Mouse (Mus musculus): ENCODE data around the gene Timm22.

DNA sequence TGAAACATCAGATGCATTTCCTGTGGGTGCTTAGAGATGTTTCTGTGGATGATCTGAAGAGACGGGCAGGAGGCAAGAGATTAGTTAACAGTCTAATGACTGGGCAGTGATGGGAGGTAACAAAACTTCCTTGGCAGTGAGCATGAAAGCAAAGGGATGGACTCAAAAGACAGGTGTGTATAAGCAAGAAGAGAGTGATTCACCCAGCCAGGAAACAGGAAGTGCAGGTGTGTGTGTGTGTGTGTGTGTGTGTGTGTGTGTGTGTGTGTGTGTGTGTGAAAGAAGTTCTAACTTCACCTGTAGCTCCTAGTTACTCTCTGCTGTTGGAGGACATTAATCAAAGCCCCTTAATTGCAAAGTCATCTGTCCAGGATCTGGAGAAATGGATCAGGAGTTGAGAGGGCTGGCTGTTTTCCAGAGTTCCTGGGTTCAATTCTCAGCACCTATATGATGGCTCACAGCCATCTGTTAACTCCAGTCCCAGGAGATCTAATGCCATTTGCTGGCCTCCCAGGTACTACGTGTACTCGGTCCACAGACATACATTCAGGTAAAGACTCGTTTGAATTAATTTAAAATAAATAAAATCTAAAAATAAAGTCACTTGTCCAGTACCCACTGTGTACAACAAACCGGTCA is 1.0 kb upstream of the Timm22 start:
- TF ChIP-seq GATA1 (IDR thresholded peaks at IDR 0.05; ENCODE audit: borderline replicate concordance, low read length): no peak
- no peak for TF ChIP-seq FLI1 (IDR thresholded peaks at IDR 0.05; ENCODE audit: low read length)

Measured in megakaryocyte, embryonic 14.5 days (primary cell).